Mouse (Mus musculus) layer of hippocampus, postnatal 14 days (tissue): Measurements from ENCODE around the gene Cltc. TPM values are rescaled to one million over a fixed set of nuclear protein-coding genes. Genes with fewer than 3 reads are reported as not detected.

Experiments
- DNase-seq, 2 experiments: peaks; one replicate each; pipeline ENCODE4 v3.0.0; 2021 to 2022; ENCODE audit warnings: low spot score in 2 of 2, mixed read lengths in 1 of 2
- total RNA-seq, 2 experiments: library from RNA; stranded (reverse); gene quantifications; 2 replicates each; pipeline ENCODE4 v1.2.3; 2021

Gene Cltc
- total RNA-seq, 2 experiments from 2014 or later, result 481 to 511 TPM

GRCm38 (mm10) chr11:86650676-86651075 is 106.7 kb downstream of the Cltc start:
- no peak for DNase-seq

GRCm38 (mm10) chr11:86649542-86649941 is 107.8 kb downstream of the Cltc start:
- no peak for DNase-seq

- DNase-seq, result no peak
Observed at GRCm38 (mm10) chr11:86647706-86648447, 109.5 kb downstream of the Cltc start.

DNA sequence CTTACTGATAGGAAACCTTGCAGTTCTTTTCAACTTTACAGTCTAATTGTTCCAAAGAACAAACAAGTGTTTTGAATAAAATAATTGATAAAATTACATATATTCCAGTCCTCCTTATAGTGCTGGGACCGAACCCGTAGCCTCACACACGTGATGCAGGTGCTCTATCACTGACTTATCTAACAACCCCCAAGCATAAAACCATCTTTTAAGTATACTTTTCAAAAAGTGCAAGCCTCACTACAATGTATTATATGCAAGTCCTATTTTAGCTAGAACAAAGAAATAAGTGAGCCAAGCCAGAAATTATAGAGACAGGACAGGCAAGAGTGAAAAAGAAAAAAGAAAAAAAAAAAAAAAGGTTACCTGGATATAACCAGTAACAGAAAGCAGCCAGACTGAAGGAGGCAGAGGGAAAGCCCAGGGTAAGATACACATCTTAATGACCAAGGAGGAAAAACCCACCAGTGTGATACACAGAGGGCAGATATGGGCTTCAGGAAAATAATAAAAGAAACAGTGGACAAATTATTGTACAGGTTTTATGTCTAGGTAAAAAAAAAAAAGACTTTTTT is 110.4 kb downstream of the Cltc start:
- DNase-seq, result no peak

GRCm38 (mm10) chr11:86646136-86646834 is 111.1 kb downstream of the Cltc start:
- no peak for DNase-seq

DNA sequence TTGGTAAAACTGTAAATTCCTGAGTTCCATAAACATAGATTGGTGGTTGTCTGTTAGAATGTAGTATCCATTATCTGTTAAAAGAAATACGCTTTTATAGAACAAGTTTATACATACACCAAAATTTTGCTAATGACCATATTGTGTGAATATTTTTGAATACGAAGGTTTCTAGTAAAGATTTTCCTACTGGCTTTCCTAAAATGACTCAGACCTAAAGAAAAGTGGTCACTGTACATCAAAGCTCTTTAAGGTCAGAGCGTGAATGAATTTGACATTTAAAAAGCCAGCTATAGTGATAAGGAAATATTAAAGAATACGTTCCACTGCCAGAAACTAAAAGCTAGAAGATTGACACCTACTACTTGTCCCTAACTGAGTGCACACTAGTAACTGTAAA is 112.8 kb downstream of the Cltc start:
- DNase-seq, result no peak

Other genes with a start within 250 kb of the Cltc start
- gene Rps6kb1, start 212.8 kb downstream of the Cltc start, total RNA-seq, result 10 to 100 TPM; 45.2 to 46.3 TPM
- gene Tubd1, start 212.6 kb downstream of the Cltc start, total RNA-seq, result 1 to 10 TPM; 7.0 to 9.2 TPM
- 100 to 1,000 TPM; 129 to 130 TPM for gene Vmp1, start 73.7 kb downstream of the Cltc start, total RNA-seq
- gene Ptrh2, start 73.6 kb downstream of the Cltc start, total RNA-seq, result 10 to 100 TPM in 1 of 2 experiments, 1 to 10 TPM in 1; 9.9 to 10.2 TPM
- 10 to 100 TPM; 24.4 to 24.6 TPM for gene Dhx40, start 50.2 kb upstream of the Cltc start, total RNA-seq
- gene Ypel2, start 236.1 kb upstream of the Cltc start, total RNA-seq, result 10 to 100 TPM; 20.5 to 21.9 TPM